Mouse (Mus musculus) liver, adult 10 weeks (tissue): ENCODE results near the gene C330021F23Rik. TPM values are rescaled to one million over a fixed set of nuclear protein-coding genes. Genes with fewer than 3 reads are reported as not detected.

Experiments used
- polyA plus RNA-seq: library from polyadenylated mRNA; stranded (reverse); fragments of 350-450 nt; fragmentation: Illumina TruSeq; extraction: RNeasy Lipid Tissue Mini Kit (QIAGEN cat#74804); gene quantifications from one replicate; pipeline ENCODE4 v1.2.3, GENCODE M21; 2014; ENCODE audit warnings: low read depth, low replicate concordance

The C330021F23Rik gene
- polyA plus RNA-seq, result 2.6 TPM

GRCm38 (mm10) chr8:3567641-3568371, at the start of gene C330021F23Rik:
TSS of gene C330021F23Rik (plus strand) at chr8:3567990.

DNA sequence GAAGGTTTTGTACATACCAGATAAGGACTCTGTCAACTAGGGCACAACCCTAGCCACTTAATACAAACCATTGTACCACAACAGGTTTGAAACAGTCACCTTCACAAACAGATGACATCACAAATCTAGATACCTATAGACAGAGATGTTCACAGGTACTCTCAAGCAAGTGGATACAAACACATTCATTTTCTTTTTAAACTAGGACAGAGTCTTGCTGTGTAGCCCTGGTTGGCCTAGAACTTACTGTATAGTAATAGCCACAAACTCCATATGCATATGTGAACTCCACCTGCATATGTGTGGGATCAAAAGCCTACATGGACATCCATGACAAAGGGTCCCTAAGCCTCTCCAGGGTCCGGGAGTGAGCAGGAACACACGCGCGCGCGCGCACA, 19.2 kb downstream of the C330021F23Rik start, which contains the start of gene Camsap3:
TSS of gene Camsap3 (plus strand) at position 301 of the 398 bp plus-strand sequence.

DNA sequence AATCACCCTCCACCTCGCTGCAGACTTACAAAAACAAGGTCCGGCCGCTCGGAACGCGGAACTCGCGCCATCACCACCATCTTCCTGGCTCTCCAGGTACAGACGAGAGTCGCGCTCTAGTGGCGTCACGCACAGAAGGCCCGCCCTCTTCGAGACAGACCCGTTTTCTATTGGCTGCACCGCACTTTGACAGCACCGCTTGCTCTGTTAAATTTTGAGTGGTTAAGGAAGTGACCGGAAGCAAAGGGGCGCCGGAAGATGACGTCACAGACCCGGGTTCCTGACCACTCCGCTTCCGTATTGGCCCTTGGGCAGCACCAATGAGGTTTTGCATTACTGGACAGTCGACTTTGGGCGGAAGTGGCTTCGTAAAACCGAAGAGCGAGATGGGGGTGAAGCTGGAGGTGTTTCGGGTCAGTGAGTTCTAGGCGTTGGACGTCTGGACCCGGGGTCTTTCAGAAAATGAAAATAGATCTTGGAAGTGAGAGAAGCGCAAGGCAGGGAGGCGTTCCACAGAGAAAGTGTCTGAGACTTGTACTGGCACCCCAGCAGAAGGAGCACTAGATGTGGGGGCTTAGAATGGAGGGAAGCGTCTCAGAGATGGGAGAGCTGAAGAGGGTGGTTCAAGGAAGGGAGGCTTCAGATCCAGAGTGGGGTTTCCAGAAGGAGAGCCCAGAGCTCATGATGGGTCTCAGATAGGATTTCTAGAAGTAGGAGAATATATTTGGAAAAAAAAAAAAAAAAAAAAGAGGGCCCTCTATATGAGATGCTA, 53.6 kb downstream of the C330021F23Rik start, which contains the start of the genes Xab2 and Pet100:
TSS of gene Xab2 (minus strand) at position 118 of the 772 bp plus-strand sequence.
TSS of gene Pet100 (plus strand) at position 350 of the 772 bp plus-strand sequence.

GRCm38 (mm10) chr8:3625445-3625844, 57.7 kb downstream of the C330021F23Rik start, which contains the start of gene Pcp2:
TSS of gene Pcp2 (minus strand) at chr8:3625545.

GRCm38 (mm10) chr8:3630647-3631477, 63.1 kb downstream of the C330021F23Rik start, which contains the start of gene Stxbp2:
TSS of gene Stxbp2 (plus strand) at chr8:3630955.

Other genes starting within 250 kb of the C330021F23Rik start
- not detected for gene A430078G23Rik, start 214.6 kb upstream of the C330021F23Rik start, polyA plus RNA-seq
- gene Arhgef18, start 175.0 kb upstream of the C330021F23Rik start, polyA plus RNA-seq, result 4.3 TPM
- gene Pex11g, start 100.3 kb upstream of the C330021F23Rik start, polyA plus RNA-seq, result 5.9 TPM
- gene Tex45, start 97.1 kb upstream of the C330021F23Rik start, polyA plus RNA-seq, result not detected
- gene Zfp358, start 74.9 kb upstream of the C330021F23Rik start, polyA plus RNA-seq, result 2.8 TPM
- gene Mcoln1, start 67.5 kb upstream of the C330021F23Rik start, polyA plus RNA-seq, result 12.2 TPM
- 7.7 TPM for gene Pnpla6, start 52.6 kb upstream of the C330021F23Rik start, polyA plus RNA-seq
- 1.3 TPM for gene Camsap3, start 19.3 kb downstream of the C330021F23Rik start, polyA plus RNA-seq
- gene Xab2, start 53.3 kb downstream of the C330021F23Rik start, polyA plus RNA-seq, result 0.58 TPM
- 26.2 TPM for gene Pet100, start 53.6 kb downstream of the C330021F23Rik start, polyA plus RNA-seq
- not detected for gene Pcp2, start 57.6 kb downstream of the C330021F23Rik start, polyA plus RNA-seq
- gene Stxbp2, start 63.0 kb downstream of the C330021F23Rik start, polyA plus RNA-seq, result 13.2 TPM
- gene Retn, start 87.8 kb downstream of the C330021F23Rik start, polyA plus RNA-seq, result 0.50 TPM
- not detected for gene Mcemp1, start 97.8 kb downstream of the C330021F23Rik start, polyA plus RNA-seq
- not detected for gene Fcor, start 104.4 kb downstream of the C330021F23Rik start, polyA plus RNA-seq
- 3.7 TPM for gene Trappc5, start 108.3 kb downstream of the C330021F23Rik start, polyA plus RNA-seq
- gene Fcer2a, start 126.2 kb downstream of the C330021F23Rik start, polyA plus RNA-seq, result 0.42 TPM
- gene Clec4g, start 152.7 kb downstream of the C330021F23Rik start, polyA plus RNA-seq, result 35.9 TPM
- gene Cd209a, start 181.0 kb downstream of the C330021F23Rik start, polyA plus RNA-seq, result 0.72 TPM